Mouse (Mus musculus) T-cell, adult 2 months (primary cell): ENCODE measurements around the gene Rere.
A peak's percentile ranks its signal among the peaks of the same experiment; 100 is the strongest.
"Not testable (repeated sequence)": the region's sequence is repeated elsewhere in the genome, so short reads cannot be mapped to it uniquely, and the experiment has no call there.

Experiments
- DNase-seq: peaks from one replicate; pipeline ENCODE4 v3.0.0; 2022; ENCODE audit warnings: low spot score

Gene Rere

DNA sequence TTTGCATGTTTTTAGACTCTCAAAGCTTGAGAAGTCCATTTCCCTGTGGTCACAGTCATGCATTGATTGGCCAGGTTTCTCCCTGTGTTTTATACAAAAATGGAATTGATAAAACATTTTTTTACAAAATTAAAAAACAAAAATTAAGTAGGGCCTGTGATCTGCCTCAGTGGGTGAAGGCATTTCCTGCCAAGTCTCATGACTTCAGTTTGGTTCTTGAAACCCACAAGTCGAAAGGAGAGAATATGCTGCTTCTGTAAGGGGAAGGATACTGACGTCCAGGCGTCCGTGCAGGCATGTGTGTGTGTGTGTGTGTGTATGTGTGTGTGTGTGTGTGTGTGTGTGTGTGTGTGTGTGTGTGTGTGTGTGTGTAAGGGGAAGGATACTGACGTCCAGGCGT is 231.9 kb downstream of the Rere start:
- DNase-seq = not testable (repeated sequence)

DNA sequence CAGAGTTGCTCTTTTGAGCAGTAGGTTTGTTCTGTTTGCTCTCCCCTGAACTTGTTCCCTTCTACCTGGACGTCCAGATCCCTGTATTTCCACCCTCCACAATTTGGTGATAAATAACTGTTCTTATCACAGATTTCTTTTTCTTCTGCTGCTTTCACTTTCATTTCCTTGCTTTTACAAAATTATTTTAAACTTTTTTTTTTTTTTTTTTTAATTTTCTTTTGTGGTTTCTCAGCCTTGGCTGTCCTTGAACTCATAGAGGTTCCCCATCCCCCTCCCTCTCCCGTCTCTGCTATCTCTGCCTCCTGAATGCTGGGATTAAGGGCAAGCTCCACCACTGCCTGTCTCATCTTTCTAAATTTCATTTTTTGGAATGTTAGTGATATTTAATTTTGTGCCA is 234.8 kb downstream of the Rere start:
- no peak for DNase-seq

DNA sequence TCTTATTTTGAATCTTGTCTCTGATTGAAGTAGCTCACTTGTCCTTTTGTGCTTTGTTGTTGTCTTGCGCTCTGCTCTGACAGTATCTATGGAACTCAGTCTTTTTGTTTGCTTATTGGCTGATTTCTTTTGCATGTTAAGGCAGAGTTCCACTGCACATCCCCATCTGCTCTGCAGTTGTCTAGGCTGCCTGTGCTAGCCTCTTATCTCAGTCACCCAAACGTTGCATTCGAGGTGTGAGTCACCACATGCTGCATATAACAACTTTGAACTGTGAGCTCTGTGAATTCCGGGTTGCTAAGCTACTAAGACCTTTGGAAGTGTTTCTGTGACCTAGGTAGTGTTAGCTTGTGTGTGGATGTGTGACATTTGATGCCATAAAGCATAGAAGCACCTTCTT is 235.9 kb downstream of the Rere start:
- peak; percentile 63 for DNase-seq

DNA sequence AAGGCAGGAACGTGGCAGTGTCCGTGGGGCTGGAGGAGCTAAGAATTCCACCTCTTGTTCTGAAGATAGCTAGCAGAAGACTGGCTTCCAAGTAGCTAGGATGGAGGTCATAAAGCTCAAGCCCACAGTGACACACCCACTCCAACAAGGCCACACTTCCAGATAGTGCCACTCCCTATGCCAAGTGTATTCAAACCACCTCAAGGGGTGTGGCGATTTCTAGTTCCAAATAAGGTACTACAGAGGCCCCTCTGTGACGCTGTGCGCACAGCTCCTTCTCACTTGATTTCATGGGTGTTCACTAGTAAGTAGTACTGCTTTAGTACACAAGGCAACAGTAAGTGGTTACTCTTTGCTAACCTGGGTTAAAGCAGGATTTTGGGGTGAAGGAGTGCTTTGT is 237.4 kb downstream of the Rere start:
- DNase-seq = peak; percentile 62

DNA sequence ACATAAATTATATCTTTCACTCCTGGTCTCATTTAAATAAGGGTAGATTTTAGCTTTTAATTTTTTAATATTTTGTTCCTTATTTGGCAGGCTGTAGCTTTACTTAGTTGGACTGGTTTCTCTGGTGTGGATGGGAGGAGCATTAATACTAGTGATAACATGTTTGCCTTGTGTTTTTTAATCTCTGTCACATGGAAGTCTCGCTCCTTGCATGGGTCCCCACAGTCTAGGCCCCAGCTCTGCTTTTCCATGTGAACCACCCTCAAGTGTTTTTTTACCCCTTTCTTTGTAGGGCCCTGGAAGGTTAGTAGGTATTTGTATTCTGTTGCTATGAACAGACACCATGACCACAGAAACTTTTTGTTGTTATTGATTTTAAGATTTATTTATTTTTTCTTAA is 238.6 kb downstream of the Rere start:
- DNase-seq = no peak

DNA sequence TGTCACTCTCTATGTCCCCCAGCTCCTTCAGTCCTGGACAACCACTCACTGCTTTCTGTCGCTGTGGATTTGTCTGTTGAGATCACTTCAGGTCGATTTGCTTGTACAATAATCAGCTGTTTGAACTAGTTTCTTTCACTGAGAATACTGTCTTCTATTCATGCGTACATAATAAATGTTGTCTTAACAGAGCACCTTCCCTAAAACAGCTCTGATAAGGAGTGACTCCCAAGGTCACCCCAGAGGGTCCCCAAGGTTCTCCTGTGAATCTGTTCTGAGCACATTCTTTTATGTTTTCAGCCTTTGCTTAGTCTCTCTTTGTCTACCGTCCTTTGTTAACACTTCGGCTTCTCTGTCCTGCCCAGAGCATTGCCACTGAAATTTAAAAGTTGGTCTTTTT is 241.0 kb downstream of the Rere start:
- no peak for DNase-seq

DNA sequence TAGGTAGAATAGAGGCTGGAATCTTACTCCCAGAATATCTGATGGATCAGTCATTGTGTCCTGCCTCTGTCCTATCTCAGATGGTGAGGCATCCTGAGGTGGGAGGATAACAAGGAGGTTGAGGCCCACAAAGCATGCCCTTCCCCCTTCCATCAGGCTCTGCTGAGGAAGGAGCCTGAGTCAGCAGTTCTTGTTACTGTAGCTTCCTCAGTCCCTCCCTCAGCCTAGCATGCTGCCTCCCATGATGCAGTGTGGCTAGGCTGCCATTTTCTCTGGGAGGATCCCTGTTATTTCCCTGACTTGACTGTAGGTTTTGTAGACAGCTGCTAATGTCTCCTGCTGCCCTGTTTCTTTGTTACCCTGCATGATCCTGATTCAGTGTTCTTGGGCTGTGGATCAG is 241.9 kb downstream of the Rere start:
- no peak for DNase-seq

DNA sequence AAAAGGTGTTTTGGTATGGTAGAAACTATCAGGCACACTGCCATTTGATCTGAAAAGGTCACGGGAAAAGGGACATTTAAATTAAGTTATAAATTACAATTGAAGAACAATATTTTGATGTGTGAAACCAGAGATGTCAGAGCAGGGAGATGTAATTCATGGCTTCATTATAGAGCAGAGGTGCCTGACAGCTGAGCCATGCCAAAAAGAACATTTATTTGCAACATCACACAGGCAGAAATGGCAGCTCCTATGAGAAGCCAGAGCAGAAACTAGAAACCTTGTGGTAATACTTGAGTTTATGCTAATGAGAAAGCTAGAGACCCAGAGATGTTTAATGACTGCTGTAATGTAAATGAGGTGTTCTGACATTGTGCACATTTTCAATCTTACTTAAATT is 244.8 kb downstream of the Rere start:
- no peak for DNase-seq

DNA sequence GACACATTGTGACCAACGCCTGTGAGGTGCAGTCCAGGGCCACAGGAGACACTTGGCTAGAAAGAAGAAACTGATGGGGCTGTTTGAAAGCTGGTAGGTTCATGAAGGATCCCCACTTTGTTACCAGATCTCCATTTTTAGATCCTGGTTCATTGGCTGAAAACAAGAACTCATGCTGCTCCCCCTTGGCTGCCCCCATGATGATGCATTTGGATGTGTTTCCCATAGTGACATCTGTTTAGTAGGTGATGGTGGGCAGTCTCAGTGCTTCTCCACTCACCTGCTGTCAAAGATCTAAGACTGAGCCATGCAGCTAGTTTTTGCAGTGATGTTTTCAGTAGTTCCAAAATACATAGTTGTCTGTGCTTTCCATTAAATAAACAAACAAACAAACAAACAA is 247.0 kb downstream of the Rere start:
- no peak for DNase-seq

DNA sequence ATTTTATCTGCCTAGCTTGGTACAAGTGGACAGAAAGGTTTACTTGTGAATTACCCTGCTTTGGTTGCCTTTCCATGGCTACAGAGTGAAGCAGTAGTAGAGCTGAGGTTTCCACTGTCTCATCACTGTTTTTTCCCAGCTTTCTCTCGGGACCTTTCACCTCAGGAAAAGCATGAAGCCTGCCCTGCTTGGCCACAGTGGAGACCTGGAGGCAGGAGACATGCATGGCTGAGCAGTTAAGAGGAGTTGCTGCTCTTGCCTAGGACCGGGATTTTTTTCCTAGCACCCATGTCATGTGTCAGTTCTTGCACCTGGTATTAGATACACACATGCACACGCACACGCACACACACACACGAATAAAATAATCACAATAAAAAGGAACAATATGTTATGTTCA is 247.4 kb downstream of the Rere start:
- no peak for DNase-seq

DNA sequence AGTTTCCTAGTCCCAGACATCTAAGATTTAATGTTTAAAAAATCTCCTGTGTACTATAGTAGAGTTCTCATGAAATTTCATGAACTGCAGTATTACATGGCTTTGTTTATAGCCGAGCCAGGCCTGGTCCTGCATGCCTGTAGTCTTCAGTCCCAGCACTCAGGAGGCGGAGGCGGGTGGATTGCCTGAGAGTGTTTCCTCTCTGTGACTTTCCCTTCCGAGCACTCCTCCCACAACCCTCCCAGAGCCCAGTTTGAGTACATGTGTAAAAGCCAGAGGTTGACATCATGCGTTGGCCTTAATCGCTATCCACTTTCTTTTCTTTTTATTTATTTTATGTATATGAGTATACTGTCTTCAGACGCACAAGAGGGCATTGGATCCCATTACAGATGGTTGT is 250.4 kb downstream of the Rere start:
- no peak for DNase-seq

DNA sequence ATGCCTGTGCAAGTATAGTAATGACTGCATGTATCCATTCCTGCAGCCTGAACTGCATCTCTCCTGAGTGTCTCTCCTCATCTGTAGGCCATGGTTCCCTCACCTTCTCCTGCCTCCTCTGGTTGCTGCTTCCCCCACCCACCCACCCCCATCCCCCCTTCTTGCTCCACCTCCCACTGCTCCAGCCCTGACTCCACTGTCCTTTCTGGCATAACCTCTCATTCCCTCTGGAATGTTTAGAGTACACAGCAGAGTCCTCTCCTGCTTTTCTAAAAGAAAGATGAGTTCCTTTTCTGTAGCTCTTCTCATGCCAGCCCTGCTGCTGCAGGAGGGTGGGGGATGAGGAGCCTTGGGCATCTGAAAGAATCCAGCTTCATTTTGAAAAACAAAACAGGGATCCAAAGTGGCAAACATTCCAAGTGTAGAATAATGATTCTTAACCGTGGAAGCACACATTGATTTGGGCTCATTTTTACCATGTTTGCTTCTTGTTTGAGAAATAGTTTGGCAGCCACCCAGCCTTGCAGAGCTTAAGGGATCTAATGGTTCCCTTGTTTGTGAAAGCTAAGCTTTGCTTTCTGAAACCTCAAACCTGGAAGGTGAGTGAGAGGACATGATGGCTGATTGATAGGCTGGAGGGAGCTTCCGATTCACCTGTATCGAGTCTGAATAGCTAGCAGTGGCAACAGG is 255.5 kb downstream of the Rere start:
- no peak for DNase-seq

DNA sequence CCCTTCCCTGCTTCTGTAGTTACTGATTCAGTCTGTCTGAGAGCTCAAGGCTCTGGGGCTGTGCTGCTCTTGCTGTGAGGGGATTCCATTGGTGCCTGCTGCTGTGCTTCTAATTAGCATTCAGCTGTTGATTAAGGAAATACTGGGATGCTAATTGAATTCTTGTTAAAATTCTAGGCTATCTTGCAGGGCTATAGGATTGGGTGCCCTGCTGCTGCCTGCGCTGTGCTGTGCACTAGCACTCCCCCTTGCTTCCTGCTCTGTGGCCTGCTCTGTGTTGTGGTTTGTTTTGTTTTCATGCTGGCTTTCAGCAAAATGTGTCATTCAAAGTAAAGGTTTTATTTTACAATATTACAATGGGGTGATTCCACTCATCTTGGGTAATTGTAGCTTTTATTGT is 258.4 kb downstream of the Rere start:
- peak; percentile 73 for DNase-seq

DNA sequence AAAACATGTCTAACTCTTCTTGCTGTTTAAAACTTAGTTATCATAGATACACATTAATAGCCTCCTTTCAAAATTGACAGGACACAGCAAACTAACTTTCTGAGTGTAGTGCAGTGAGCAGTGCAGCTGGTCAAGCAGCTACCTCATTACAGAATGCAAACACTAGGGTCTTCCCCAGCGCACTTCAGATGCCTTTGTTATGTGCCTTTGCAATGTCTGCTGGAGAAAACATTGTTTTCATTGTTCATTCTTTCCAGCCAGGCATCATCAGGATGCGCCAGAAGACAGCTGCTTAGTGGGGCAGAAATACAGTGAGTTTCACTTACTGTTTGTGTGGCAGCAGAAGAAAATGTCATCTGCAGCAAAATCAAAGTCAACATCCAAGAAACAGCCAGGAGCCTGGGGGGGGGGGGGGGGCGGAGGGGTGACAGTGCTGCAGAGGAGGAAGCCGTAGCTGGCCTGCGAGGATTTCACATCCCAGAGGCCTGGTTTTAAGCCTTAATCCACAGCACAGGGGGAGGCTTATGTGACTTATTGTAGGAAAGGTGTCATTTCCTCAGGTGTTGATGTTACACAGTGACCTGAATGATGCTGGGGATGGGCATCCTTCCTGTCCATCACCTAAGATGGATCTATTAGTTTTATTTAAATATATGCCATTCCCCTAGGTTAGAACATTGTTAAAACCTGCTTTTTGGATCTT is 259.1 kb downstream of the Rere start:
- DNase-seq = no peak

DNA sequence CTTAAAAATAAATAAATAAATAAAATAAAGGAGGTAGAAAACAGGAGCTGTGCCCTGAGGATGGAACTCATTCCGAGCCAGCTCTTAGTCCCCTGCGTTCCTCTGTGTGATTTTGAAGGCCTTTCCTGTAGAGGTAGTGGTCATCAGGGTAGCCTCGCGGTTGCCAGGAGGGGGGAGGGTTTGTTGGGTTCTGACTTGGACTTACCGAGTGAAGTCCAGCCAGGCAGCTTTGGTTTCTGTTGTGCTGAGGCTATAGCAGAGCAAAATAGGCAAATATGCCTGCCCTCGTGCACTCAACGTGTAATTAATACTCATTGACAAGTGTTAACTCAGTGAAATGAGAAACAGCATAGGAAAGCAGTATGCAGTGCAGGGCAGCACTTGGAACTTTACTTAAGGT is 262.8 kb downstream of the Rere start:
- DNase-seq = no peak

DNA sequence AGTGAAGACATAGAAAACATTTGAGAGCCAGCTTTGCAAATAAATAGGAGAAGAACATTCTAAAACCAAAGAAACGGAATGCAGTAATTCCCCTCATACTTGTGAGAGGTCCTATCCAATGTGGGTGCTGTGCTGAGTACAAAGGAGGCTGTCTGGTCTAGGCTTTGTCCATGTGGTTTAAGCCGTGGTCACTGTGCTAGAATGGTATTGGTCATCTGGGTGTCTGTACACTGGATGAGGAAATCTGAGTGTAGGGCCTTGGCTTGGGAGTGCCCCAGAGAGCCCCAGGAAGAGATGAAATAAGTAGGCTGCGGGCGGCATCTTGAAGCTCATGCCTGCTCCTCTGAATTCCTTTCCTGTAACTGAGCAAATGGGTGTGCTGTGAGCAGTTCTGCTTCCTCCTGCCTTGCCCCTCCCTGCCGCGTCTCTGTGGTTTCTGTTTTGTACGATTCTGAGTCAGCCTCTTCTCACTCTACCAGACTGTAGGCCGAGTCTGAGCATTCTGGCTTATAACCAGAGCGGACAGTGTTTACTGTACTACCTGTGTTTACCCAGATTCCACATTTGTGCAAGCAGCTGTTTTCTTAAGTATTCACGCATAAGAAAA is 263.3 kb downstream of the Rere start:
- peak; percentile 88 for DNase-seq

DNA sequence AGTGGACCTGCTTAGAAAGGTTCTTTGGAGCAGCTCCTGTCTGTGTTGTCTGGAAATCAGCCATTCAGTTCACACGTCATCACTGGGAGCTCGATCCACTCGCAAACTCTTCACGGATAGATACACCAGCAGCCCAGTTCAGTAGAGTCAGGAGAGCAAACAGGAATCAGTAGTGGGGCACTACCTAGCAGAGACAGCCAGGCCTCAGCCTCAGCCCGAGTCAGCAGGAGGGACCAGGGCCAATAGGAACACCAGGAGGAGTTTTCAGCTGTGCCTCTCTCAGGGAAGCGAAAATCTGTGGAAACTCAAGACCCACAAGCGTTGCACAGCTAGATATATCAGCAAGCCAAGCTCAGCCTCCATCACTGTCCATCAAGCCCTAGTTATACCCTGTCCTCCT is 264.3 kb downstream of the Rere start:
- no peak for DNase-seq

DNA sequence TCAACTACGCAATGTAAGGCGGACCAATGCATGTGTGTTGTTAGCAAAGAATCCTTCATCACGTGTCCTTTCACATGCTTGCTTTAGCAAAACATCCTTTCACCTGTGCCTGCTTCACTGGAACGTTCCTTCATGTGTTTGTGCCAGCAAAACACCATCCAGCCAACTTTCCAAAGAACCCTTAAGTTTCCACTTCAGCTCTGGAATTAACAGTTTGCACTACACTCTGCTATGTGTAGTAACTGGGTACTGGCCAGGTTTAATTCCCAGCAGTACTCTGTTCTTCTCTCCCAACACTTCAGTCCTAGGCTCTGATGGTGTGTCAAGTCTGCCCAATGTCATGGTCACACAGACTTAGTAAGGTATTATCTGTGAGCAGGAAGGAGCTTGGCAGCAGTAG is 264.9 kb downstream of the Rere start:
- not testable (repeated sequence) for DNase-seq

DNA sequence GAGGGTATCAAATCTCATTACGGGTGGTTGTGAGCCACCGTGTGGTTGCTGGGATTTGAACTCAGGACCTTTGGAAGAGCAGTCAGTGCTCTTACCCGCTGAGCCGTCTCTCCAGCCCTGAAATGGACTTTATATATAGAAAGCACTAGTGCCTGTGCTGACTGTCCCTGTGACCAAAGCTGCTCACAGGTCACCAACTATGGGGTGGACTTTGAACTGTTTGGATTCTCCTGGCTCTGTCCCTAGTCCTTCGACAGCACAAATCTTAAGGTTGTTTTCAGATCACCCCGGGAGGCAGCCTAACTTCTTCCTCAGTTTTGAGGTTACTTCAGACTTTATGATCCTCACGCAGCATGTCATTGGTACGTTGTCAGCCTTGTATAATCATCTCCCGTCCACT is 267.9 kb downstream of the Rere start:
- no peak for DNase-seq

DNA sequence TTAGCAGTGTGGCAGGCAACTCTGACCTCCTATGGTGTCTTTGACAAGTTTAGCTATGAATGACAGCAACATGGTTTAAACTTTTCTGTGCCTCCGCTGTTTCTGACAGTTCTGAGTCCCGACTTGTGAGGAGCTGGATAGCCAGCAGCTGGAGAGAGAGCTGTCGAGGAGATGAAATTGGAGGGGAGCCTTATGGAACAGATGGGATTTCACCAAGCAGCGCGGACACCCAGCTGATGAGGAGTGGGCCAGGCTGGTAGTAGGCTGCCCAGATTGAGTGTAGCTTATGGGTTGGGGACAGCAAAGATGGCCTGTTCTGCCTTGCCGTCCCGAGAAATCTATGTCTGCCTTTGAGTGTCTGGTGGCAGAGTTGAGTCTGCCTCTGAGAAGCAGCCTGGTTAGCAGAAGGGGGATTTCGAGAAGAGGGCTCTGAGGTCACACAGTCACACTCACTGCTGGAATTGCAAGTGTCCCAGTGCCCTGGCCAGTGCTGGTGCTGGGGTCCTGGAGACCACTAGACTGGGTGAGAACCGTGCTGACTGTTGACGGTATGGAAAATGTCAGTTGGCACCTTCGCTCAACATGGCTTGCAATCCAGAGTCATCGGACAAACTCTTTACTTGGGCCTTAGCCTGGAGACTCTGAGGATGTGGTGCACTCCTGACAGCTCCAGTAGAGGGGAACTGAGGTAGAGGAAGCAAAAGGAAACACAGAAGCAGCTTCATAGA is 268.7 kb downstream of the Rere start:
- no peak for DNase-seq

DNA sequence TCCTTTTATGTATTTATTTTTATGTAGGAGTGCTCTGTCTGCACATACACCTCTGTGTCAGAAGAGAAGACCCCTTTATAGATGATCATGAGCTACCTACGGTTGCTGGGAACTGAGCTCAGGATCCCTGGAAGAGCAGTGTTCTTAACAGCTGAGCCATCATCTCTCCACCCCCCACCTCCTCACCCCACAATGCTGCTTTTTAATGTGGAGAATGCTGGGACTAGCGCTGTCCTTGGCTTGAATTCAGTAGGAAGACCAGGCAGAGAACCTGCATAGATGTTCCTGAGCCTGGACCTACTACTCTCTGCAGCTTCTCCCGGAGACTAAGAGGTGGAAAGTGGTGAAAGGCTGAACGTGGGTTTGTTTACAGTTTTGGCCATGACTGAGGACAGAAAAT is 269.9 kb downstream of the Rere start:
- no peak for DNase-seq

DNA sequence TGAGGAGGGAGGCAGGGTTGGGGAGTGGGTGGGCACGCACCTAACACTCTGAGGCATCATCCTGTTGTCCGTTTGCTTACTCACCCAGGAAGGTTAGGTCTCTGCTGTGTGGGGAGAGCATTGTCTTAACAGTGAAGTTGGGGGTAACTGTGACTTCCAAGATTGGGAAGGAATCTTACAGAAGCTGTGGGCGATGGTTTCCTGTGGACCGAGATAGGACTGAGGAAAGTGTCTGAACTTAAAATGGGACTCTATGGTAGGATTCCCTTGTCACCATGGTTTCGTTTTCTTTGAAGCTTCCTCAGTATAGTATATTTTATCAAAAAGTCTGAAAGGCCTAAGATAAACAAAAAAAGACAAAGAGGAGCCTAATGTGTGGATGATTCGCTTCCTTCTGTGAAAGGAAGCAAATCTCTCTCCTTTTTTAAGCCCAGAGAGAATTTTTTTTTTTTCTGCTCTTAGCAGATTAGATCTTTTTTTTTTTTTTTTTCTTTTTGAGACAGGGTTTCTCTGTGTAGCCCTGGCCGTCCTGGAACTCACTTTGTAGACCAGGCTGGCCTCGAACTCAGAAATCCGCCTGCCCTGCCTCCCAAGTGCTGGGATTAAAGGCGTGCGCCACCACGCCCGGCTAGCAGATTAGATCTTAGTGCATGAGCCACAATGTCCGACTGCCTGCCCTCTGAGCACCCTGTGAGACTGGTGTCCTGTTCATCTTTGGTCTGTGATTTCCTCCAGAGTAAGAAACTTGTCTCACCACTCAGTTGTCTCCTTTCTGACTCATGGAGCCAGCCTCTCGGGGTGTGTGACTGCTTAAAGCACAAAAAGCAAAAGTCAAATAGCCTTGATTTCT is 271.5 kb downstream of the Rere start:
- no peak for DNase-seq
